Mouse (Mus musculus): ENCODE measurements at regions not wholly inside any gene's neighbourhood (a gene's known extent, or its start where the extent isn't known, plus 50 kb on each side); places are given as distances from the start of the nearest gene placed in this dataset.
A peak's percentile ranks its signal among the peaks of the same experiment; 100 is the strongest.

- no peak for DNase-seq (ENCODE audit: inconsistent age in 2 of 2, low spot score in 1 of 2)
Observed at GRCm38 (mm10) chr13:80798863-80799817, 84.0 kb upstream of the Arrdc3 start.

DNA sequence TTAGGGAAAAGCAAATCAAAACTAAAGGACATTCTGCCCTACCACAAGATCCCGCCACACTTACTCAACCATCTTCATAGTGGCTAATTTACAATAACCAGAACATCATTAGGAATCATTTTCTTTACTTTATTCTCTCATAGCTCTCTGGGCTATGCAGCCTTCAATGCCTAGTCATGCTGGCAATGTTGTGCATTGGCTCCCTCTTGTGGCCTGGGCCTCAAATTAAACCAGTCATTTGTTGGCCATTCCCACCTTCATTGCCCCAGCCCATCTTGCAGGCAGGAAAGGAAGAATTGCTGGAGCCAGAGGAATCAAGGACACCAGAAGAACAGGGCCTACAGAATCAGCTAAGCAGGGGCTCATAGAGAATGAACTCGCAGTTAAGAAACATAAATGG is 77.0 kb upstream of the Arrdc3 start:
- DNase-seq (ENCODE audit: inconsistent age in 2 of 2, low spot score in 1 of 2), result peak; percentile 24 to 73

DNA sequence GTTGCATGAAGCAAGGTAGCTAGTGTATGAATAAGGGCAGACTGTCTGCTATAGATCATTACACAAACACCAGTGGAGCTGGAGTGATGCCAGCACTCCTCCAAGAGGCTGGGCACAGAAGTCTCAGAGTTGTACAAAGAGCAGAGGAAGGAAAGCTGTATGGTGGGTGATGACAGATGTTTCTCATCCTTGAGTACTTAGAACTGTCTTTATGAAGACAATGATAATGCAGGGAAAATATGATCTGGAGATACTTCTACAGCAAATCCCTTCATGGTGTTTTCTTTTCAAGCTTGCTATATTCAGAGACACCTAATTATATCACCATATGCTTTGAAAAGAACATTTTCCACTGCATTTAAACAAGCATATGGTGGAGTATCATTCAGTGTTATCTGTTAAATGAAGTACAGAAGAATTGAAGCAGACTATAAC is 56.1 kb upstream of the Arrdc3 start:
- DNase-seq (ENCODE audit: inconsistent age in 2 of 2, low spot score in 1 of 2), result no peak

All from adrenal gland, adult (tissue).